Mouse (Mus musculus) ES-Bruce4 (cell line): Measurements from ENCODE around the gene Tldc1.

ENCODE experiments used
- CTCF ChIP-seq: IDR thresholded peaks from one replicate; pipeline ENCODE4 v1.8.1; 2011; ENCODE audit warnings: low read depth, low read length
- EP300 ChIP-seq: IDR thresholded peaks from 2 replicates; pipeline ENCODE4 v1.6.1; 2011; ENCODE audit warnings: low read depth, low read length; ENCODE audit not compliant: insufficient read depth
- POLR2A ChIP-seq: IDR thresholded peaks from one replicate; pipeline ENCODE4 v1.8.1; 2011; ENCODE audit warnings: low read length; ENCODE audit not compliant: insufficient read depth

DNA sequence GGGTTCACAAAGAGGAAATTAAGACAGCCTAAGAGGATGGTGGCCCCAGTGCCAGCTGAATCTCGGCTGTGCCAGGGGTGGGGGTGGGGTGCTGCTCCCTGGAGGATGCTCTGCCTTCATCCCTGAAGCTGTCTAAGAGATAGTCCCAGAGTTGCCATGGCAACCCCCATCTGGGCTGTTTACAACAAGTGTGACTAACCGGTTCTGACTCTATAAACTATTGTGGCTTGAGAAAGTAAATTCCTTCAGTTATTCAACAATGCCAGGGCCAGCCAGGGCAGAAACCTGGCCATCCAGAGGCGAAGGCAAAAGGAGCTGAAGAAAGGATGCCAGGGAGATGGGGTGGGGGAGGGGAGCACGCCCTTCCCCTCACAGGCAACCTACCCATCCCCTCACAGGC, 23.0 kb upstream of the Tldc1 start:
- TF ChIP-seq EP300 (no peak), POLR2A (no peak), CTCF (no peak)
